Mouse (Mus musculus) gastrocnemius, adult 8-10 months (tissue): ENCODE results near the gene Preb. TPM values are rescaled to one million over a fixed set of nuclear protein-coding genes. Genes with fewer than 3 reads are reported as not detected.

Experiments
- DNase-seq, 2 experiments: peaks; one replicate each; pipeline ENCODE4 v3.0.0; 2022; ENCODE audit warnings: low spot score in 2 of 2
- total RNA-seq, 4 experiments: library from RNA; stranded (reverse); gene quantifications; 2 replicates each; pipeline ENCODE4 v1.2.4; 2022

Preb gene
- total RNA-seq, 4 experiments from 2014 or later: 70.1 to 75.2 (median 74.2) TPM

DNA sequence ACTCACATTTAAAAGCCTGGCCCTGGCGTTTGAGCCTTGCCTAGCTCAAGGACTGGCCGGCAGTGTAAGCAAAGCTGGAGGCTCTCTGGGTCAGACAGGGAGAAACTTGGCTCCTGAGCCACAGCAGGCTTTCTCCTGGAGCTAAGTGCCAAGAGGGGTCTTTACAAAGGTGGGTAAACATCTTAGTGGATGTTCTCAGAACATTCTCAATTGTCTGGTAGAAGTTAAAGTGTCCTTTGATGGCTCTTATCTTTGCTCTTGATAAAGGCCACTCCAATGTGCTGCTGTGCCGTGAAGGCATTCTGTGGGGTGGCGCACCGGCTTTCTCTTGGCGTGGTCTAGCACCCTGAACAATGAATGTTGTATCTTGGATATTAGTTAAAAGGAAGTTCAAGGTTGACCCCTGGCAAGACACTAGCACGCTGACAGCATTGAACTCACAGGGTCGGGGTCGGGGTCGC lies 37.5 kb downstream of the Preb start:
- no peak for DNase-seq

DNA sequence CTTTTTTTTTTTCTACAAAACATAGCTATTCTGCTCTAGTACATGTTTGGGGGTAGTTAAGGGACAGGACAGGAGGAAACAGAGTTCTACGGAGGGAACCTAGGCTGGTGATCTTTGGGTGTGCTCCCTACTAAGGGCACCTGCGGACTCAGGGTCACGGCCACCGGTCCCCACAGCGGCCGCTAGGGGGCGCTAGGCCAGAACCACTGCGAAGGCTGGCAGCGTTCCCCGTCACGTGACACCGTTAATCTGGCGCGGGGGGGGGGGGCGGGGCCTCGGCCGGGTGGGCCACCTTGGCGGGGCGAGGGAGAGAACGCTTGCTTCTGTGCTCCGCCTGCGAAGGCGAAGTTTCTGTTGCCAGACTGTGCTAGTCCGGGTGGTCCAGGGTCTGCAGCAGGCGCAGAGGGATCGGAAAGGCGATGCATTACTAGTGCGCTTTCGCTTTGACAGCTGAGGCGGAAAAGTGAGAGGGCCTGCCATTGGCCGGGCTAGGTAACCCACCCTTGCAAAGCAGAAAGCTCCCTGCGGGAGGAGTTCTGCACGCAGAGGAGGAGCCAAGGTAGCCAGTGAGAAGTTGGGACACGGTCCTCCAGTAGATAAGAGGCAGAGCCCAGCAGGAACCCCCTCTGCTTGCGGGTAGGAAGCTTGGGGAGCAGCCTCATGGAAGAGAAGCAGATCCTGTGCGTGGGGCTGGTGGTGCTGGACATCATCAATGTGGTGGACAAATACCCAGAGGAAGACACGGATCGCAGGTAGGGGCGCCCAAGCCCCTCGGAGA lies 38.7 kb downstream of the Preb start, which contains the start of gene Khk:
Gene Khk (plus strand): TSS at position 176 of the 778 bp plus-strand sequence.
- DNase-seq: peak; percentile 89

DNA sequence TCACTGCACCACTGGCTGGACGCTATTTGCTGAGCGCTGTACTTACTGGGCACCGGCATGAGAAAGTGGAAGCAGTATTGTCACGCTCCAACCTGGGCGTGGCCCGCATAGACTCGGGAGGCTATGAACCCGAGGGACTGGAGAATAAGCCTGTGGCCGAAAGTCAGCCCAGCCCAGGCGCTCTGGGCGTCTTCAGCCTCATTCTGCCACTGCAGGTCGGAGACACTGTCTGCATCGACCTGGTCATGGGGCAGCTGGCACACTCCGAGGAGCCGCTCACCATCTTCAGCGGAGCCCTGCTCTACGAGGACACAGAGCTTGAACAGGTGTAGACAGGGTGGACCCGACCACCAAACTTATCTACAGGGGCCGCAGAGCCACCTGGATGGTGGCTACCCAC lies 39.5 kb downstream of the Preb start:
- no peak for DNase-seq

DNA sequence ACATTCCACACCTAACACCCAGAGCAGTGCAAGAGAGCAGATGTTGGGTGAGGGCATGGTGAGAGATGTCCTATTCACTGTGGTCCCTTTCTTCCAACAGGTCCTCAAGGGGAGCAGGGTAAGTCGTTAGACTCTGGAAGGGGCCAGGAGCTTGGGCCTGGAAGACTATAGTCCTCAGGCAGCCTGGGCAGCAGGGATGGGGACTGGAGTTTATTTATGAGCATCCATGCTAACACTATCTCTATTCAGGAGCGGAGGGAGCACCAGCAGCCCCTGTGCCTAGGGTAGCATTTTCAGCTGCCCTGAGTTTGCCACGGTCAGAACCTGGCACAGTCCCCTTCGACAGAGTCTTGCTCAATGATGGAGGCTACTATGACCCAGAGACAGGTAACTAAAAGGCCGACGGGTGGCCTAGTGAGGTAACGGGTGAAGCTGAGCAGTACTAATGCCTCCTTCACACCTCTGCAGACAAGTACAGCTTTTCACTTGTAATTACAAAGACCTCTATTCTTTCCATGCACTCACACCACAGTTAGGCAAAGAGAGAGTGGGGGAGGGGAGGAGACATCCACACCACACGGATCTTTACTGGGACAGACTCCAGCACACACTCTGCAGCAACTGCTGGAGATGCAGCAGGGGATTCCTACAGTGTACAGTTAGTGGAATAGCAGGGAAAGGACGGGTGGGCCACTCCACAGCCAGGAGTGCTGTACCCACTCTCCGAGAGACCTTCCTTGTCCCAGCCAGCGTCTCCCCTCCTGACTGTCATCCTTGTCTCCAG lies 40.1 kb downstream of the Preb start:
- no peak for DNase-seq

DNA sequence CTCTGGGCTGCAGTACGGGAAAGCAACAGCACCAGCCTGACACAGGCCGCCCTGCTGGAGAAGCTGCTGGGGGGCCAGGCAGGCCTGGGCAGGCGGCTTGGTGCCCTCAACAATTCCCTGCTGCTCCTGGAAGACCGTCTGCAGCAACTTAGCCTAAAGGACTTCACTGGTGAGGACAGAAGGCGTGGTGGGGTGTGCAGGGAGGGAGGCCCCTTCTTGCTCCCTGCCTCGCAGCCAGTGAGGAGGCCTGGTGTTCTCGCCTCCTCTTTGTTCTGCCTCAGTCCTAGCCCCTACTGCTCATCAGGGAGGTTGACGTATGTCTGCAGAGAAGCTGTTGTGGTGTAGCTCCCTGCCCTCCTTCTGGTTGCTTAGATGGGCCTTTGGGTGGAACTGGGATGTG lies 41.5 kb downstream of the Preb start:
- DNase-seq: no peak

DNA sequence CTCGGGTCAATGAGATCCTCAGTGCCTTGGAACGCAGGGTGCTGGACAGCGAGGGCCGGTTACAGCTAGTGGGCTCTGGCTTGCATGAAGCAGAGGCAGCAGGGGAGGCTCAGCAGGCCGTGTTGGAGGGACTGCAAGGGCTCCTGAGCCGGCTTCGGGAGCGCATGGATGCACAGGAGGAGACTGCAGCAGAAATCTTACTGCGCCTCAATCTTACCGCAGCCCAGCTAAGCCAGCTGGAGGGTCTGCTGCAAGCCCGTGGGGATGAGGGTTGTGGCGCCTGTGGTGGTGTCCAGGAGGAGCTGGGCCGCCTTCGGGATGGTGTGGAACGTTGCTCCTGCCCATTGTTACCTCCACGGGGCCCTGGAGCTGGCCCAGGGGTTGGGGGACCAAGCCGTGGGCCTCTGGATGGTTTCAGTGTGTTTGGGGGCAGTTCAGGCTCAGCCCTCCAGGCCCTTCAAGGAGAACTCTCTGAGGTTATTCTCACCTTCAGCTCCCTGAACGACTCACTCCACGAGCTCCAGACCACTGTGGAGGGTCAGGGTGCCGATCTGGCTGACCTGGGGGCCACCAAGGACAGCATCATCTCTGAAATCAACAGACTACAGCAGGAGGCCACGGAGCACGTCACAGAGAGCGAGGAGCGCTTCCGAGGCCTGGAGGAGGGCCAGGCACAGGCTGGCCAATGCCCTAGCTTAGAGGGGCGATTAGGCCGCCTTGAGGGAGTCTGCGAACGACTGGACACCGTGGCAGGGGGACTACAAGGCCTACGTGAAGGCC lies 42.1 kb downstream of the Preb start:
- no peak for DNase-seq

DNA sequence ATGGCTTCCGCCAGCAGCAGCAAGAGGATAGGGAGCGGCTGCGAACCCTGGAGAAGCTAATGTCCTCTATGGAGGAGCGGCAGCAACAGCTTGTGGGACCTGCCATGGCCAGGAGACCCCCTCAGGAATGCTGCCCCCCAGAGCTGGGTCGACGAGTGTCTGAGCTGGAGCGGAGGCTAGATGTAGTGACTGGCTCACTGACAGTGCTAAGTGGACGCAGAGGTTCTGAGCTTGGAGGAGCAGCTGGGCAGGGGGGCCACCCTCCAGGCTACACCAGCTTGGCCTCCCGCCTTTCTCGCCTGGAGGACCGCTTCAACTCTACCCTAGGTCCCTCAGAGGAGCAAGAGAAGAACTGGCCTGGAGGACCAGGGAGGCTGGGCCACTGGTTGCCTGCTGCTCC lies 42.8 kb downstream of the Preb start:
- no peak for DNase-seq

DNA sequence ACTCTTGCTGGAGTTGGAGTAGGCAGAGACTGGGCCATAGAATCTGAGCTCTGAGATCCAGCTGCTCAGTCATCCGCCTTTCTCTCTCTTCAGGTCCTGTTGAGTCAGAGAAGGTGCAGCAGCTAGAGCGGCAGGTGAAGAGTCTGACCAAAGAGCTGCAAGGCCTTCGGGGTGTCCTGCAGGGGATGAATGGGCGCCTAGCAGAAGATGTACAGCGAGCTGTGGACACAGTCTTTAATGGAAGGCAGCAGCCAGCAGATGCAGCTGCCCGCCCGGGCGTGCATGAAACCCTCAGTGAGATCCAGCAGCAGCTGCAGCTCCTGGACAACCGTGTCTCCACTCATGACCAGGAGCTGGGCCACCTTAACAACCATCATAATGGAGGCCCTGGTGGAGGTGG lies 43.3 kb downstream of the Preb start:
- no peak for DNase-seq

DNA sequence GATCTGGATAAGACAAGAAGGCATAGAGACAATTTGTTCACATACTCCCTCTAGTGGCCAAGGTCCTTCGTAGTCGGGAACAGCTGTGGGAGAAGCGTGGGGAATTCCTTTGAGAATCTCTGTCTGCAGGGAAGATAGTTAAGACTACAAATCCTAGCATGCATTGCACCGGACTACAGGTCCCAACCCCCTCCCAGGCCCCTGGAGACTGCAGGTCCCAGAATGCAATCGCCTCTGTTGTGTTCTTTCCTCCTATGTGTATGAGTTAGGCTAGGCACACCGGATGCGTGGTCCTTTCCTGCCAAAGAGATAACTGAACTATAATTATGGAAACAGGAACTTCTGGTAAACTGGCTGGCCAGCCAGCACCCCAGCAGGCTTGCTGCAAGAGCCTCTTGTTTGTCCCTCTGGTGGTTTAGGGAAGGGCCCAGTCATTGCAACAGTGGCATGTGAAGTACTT lies 44.2 kb downstream of the Preb start:
- peak; percentile 89 to 92 for DNase-seq

DNA sequence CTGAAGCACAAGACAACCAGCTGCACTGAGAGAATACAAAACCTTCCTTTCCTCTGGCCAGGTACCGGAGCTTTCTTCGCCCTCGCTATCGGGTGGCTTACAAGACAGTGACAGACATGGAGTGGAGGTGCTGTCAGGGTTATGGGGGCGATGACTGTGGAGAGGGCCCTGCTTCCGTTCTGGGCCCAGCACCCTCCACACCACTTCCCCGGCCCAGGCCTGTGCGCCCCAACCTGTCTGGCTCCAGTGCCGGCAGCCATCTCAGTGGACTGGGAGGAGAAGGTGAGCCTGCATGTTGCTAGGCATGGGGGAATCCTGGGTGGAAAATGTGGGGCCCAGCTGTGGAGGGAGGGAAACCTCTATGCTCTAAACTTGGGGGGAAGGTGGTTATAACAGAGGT lies 44.7 kb downstream of the Preb start:
- DNase-seq: no peak

DNA sequence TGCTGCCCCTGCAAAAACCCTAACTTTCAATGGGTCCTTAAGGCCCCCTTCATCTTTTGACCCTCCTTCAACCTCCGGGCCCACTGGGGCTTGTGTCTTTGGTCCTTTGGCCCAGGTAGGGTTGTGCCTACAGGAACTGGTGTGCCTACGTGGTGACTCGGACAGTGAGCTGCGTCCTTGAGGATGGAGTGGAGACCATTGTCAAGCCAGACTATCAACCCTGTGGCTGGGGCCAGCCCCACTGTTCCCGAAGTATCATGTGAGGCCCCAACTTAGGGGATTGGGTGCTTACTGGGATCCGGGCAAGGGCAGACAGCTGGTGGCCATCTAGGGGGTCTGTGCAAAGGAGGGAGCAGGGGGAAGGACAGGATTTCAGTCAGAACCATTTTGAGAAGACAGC lies 45.3 kb downstream of the Preb start:
- DNase-seq: no peak

DNA sequence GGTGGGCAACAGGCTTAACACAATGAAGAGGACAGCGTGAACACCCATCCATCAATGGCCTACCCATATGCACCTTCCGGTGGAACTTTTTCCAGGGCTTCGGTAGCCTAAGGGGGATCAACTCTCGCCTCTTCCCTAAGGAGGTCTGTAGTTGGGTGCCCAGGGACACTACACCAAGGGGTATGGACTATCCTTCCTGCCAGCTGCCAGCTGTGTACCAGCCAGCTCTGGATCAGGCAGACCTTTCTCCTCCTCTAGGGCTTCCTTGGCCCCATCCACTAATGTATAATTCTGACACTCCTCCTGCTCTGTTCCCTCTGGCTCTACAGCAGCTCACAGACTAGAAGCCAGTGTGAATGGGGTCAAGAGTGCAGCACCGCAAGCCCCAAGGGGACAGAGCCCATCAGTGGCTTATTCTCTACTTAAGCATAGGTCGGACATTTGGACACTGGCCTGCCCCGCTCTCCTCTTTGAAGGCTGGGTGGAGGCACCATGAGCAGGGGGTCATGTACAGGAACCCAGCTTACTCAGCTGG lies 46.0 kb downstream of the Preb start:
- no peak for DNase-seq

DNA sequence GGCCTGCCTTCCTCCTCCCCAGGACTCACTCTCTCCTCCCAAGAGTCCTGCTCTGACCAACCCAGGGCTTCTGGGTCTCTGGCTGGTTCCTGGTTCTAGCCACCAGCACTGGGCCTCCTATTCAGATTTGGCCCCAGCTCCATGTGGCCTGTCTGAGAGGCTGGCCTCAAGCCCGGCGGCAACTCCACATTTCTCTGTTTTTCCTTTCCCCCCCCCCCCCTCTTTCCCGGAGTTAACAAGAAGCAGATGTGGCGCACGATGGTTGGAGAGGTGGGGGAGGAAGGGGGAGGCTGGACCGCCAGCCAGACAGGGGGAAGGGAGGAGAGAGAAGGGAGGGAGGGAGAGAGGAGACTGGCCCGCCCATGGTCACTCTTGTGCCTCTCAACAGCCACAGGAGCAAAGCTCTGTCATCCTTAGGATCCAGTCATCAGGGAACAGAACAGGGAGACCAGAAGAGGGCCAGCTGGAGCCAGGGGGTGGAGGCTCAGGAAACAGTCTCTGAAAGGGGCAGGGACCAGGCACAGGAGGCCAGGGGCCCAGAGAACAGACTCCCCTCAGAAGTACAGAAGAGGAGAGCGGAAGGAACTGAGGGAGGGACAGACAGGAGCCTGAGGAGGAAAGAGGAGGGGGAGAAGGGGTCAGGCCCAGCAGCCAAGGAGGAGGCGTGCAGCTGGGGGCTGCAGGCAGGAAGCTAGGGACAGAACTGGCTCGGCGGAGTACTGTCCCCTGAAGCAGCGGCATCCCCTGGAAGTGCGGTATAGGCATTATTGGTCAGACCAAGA lies 46.9 kb downstream of the Preb start, which contains the start of gene Emilin1:
Gene Emilin1 (plus strand): TSS at position 343 of the 782 bp plus-strand sequence.
- DNase-seq: peak in 1 of 2 experiments; percentile 65

DNA sequence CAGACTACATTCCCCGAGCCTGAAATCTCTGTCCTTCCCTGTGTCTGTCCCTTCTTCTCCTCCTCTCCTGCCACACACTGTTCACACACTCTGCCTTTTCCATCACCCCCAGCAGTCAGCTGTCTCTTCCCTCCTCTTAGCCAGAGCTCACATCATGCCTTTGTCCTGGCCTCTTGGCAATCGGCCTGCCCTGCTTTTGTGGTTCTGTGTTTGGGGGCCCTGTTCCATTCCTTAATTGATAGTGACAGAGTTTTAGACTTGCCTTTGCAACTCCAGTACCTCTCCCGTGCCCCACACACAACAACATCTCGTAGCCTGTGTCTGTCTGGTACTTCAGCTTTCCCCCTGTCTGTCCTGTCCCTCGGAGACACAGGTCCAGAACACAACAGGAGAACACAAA lies 48.0 kb downstream of the Preb start:
- no peak for DNase-seq

DNA sequence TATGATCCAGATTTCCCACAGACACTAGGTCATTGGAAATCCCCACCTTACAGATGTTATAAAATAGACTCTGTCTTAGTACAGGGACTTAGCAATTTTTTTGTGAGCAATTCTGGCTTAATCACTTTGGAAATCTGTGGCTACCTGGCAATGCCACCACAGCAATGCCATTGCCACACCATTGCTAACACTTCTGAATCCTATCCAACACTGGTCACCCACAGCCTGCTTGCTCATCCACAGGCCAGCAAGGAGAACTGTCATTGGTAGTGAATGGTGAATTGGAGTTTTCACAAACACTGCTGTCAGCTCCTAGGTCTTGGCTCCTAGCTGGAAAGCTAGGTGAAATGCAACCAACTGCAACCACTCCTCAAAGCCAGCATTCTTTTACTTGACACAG lies 49.7 kb downstream of the Preb start:
- DNase-seq: no peak

DNA sequence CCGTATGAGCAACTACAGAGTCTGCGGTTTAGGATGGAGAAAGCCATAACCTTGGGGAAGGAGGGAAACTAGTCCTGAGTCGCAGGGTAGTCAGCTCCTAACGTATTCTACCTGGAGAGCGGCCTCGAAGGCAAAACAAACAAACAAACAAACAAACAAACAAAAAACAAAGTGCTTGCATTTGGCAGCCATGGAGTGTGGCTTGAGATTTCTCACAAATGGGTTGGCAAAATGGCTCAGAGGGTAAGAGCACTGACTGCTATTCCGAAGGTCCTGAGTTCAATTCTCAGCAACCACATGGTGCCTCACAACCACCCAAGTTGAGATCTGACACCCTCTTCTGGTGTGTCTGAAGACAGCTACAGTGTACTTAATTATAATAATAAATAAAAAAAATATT lies 50.3 kb downstream of the Preb start:
- DNase-seq: no peak

DNA sequence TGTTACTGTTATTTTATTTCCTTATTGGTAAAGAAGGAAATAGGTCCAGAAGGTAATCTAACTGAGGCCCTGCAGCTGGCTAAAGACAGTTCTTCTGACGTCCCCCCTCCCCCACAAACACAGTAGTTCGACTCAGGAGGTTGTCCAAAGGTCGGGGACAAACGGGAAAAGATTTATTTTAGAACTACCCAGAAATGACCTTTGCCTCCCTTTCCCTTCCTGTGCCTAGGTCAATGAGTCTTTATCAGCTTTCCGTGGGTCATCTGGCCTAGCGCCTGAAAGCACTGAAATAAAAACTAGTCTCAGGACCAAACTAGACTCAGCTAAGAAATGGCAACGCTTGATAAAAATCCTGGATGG lies 50.9 kb downstream of the Preb start:
- DNase-seq: no peak

DNA sequence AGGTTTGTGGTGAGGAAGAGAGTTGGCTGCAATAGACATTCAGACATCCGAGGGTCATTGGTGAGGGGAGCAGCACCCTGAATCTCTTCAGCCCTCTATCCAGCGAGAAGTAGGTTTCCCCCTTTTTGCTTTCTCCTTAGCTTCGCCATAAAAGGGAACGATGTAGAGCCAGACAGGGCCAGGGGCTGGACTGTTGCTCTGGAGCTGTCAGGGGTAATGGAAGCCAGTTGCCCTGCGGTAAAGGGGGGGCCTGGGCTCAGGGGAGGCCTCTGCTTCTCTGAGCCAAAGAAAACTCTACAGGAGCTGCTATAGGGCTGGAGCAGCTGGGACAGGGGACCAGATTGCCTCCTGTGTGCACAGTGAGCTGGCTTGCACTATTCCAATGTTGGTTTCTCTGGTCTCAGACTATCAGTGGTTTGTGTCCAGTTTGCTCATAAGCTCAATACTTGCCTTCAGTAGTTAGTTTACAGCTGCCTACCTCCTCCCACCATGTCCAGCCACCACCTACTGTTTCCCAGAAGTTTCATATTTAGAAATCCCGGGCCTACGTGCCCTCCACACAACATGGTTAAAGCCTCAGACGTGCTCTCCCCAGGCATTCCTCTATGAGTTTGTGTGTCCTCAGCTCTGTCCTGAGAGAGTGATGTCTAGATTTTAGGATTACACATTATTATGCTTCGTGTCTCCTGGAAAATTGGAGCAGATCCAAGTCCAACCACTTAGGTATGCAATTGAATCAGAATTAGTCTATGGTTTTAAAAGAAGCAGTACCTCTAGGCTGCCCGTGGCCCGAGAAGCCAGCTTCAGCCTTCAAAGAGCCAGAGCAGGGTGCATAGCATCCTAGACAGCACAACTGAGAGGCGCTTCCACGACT lies 51.5 kb downstream of the Preb start:
- DNase-seq: no peak

DNA sequence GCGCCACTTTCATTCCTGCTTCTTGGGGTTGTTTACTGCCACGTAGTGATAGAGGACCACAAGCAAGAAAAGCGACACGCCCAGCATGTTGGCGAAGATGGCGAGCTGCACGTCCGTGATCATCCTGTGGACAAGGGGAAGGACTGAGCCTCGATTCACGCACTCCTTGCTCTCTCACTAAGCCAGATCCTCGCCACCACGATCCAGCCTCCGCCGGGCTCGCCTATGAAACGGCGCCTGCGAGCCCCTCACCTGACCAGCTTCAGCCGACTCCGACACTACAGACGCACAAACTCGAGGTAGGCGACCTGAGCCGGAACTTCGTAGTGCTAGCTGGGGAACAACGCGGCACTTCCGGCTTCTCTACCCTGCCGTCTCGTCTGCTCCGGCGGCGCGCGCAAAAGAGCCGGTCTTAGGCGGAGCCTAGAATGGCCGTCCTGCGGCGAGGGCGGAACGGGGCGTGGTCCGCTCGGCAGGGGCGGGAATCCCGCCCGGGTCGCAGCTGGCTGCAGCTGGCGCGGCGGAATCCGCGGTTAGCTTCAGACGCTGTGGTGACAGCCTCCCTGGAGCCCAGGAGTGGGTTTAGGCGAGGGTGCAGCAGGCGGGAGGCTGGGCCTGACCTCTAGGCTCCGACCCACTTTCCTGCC lies 52.6 kb downstream of the Preb start, which contains the start of gene Ost4:
Gene Ost4 (minus strand): TSS at position 376 of the 647 bp plus-strand sequence.
- peak; percentile 93 to 94 for DNase-seq
